Mouse (Mus musculus) embryo, embryonic 11 days (tissue): ENCODE measurements around the gene Hist1h2bf.
"Not testable (repeated sequence)": the region's sequence is repeated elsewhere in the genome, so short reads cannot be mapped to it uniquely, and the experiment has no call there.

Experiments
- DNase-seq: peaks from one replicate; pipeline ENCODE4 v3.0.0-alpha.2; 2015

Hist1h2bf gene

DNA sequence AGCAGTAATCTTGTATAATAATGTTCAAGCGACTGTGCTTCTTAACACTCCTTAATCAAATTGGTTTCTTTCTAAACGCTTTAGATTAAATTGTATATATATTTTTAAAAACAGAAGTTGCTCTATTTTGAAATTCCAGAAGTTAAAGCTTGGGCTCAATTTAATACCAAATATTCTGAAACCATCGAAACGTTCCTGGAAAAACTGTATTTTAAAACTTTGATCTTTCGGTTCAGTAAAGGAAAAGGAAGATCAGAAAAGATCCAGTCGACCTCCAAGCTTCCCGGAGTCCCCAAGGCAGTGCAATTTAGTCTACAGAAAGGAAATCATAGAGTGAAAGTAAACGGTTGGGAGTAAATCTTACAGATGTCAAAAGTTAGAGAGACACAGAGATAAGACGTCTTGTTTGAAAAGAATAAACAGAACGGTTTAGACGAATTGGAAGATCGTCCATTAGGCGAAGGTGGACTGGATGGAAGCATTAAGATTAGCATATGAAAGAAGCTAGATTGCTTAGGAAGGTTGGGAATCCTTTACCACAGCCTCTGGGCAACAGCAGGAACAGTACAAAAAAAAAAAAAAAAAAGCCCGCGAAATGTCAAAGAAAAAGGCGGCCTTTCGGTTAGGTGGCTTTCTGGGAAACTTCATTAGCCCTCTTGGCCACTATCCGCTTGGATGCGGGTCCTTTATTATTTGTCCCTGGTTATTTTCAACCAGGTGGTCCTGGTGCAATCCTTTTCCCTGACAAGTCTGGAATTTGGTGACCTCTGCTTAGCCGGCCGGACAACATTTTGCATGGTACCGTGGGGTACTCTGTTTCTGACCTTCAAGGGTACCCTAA is 12.3 kb upstream of the Hist1h2bf start:
- DNase-seq = peak; percentile 60

DNA sequence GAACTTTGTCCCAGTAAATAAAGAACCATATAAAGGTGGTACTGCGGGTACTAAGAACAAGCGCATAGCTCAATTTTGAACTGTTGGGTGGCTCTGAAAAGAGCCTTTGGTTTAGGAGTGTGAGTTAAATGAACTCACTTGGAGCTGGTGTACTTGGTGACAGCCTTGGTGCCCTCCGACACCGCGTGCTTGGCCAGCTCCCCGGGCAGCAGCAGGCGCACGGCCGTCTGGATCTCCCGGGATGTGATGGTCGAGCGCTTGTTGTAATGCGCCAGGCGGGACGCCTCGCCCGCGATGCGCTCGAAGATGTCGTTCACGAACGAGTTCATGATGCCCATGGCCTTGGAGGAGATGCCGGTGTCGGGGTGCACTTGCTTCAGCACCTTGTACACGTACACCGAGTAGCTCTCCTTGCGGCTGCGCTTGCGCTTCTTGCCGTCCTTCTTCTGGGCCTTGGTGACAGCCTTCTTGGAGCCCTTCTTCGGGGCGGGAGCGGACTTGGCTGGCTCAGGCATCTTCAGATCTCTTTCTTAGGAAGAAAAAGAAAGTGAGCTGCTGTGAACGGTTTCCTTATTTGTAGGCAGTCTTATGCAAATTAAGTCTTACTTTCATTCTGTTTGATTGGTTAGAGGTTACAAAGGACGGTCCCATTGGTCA is 11.6 kb upstream of the Hist1h2bf start:
- DNase-seq = peak; percentile 92

DNA sequence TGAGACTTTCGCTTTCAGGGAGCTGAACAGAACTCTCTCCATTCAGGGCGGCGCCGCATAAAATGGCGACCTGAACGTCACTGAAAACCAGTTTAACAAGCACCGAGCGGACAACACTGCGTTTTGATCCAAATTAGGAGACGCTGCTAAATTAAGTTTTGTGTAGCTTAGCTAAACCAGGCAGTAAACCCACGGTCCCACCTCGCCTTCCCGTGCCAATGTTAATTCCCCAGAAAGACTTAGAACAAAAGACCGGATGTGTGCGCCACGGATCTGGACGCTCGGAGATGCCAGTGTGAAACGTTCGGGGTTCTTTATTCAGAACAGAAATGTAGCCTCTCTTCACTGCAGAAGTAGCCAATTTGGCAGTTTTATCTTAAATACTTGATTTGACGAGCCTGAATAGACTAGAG is 11.0 kb upstream of the Hist1h2bf start:
- DNase-seq = peak; percentile 87

GRCm38 (mm10) chr13:23584331-23584730 is 10.3 kb upstream of the Hist1h2bf start:
- DNase-seq = peak; percentile 47

DNA sequence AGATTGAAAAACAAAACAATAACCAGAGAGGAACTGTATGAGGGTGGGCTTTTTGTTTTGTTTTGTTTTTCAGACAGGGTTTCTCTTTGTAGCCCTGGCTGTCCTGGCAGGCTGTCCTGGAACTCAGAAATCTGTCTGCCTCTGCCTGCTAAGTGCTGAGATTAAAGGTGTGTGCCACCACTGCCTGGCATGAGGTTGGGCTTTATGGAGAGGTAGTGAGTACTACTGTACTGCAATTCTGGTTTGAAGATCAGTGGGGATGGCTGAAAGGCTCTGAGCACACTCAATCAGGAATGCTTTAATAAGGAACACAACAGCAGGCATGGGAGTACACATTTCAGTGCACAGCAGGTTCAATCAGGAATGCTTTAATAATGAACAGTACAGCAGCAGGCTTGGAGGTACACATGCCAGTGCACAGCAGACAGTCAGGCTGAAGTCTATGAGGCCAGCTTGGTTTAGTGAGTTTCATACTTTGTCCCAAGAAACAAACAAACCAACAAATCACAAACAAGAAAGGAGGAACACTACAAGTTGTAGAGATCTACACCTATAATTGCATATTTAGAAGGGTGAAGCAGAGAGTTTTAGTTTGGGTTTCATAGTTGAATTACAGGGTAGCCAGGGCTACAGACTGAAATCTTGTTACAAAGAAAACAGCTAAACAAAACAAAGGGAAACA is 9.5 kb upstream of the Hist1h2bf start:
- no peak for DNase-seq

DNA sequence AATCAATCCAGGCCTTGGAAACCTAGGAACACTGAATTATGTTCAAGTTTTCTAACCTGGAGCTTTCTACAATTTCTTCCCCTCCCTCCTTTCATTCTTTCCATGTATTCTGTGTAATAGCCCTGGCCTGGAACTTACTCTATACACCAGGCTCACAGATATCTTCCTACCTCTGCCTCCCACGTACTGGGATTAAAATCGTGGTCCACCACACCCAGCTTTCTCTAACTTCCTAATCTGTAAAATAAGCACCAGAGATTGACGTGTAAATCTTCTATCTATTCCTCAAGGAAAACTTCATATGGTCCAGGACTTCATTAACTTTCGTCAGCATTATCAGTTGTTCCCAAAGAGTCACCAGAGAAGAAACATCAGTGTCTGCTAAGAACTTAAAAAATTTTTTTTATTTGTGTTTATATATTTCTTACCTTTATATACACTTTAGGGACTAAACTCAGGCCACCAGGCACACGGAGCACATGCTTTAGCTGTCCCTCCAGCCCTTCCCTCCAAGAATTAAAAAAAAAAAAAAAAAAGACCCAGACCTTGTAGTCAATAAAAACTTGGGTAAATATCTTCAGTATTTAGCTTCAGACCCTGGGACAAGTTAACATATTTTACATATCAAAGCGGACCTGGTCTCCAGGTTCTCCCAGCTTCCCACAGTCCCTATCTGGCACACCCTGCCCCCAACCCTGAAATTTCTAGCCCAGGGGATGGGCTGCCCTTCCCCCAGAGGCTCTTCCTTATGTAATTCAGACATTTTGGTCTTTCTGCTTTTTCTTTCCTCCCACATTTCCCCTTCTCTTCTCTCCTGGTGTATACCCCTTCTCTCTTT is 8.4 kb upstream of the Hist1h2bf start:
- DNase-seq = peak; percentile 46

- peak; percentile 96 for DNase-seq
These were observed 7.6 kb upstream of the Hist1h2bf start, which contains the start of gene Hist1h4d for GRCm38 (mm10) chr13:23581408-23582218. Hist1h4d (plus strand) TSS chr13:23581598.

DNA sequence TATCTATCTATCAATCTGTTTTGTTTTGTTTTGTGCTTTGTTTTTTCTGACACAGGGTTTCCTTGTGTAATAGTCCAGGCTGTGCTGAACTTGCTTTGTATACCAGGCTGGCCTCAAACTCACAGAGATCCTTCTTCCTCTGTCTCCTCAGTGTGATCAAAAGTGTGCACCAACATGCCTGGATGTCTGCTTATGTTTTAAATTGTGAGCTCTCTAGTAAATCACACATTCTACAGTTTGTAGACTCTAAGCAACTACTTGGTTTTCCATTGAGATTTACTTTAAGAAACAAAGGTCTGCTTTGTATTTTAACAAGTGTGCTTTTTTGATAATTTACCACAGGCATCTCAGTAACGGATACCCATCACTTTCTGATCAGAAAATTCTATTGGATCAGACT is 3.8 kb upstream of the Hist1h2bf start:
- DNase-seq = no peak

DNA sequence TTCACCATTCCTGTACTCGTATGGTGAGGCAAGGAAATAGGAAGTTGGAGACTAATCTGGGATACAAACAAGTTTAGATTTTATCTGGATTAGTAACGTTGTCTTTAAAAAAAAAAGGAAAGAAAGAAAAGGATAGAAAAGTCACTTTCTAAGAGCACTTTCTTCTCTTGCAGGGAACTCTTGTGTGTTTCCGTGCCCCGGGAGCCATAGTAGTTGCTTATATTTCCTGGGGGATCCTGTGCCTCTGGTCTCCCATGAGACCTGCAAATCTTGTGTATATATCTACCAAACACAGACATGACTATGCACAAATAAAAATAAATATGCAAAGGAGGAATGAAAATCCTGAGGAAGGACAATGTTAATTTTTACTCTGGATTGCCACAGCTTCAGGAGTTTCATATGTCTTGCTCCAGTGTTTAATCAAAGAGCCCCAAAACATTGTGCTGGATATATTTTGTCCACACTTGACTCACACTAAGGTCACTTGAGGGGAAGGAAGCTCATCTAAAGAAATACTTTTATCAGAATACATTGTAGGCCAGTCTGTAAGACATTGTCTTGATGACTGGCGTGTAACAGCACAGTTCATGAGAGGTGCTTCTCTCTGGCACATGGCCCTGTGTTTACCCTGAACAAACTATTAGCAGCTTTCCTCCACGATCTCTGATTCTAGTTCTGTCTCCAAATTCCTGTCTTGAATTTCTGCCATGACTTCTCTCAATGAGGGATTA is 3.1 kb upstream of the Hist1h2bf start:
- peak; percentile 42 for DNase-seq

DNA sequence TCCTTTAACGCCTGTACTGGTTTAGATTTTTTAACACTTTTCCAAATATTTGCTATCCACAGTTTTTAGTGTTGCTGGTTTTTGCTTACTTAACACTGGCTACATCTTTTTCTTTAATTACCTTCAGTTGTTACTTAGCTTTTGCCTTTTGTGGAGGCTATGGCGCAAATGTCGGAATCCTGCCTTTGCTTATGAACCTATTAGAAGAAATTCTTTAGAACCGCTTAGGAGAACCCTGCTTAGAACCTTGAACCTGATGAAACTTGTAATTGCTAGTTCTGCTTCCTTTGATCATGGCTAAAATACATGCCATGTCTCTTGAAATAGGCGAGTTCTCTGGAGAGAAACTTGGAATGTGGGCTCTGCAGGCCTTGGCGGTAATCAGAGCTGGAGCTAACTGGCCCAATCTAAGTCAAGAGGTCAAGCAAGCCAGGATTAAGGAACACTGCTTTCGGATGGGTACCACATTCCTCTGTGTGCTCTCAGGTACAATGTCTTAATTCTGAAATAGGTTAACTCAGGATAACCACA is 2.4 kb upstream of the Hist1h2bf start:
- DNase-seq = peak; percentile 58

DNA sequence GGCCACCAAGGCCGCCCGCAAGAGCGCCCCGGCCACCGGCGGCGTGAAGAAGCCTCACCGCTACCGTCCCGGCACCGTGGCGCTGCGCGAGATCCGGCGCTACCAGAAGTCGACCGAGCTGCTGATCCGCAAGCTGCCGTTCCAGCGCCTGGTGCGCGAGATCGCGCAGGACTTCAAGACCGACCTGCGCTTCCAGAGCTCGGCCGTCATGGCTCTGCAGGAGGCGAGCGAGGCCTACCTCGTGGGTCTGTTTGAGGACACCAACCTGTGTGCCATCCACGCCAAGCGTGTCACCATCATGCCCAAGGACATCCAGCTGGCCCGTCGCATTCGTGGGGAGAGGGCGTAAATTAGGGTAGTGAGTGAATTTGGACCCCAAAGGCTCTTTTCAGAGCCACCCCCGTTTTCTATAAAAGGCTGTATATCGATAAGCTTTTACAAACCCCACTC is 1.9 kb upstream of the Hist1h2bf start:
- peak; percentile 39 for DNase-seq

GRCm38 (mm10) chr13:23575271-23575851 is 1.4 kb upstream of the Hist1h2bf start, which contains the start of gene Hist1h3d:
Hist1h3d (plus strand) TSS chr13:23575763.
- DNase-seq = peak; percentile 89

GRCm38 (mm10) chr13:23574546-23575170 is 662 bp upstream of the Hist1h2bf start:
- not testable (repeated sequence) for DNase-seq

DNA sequence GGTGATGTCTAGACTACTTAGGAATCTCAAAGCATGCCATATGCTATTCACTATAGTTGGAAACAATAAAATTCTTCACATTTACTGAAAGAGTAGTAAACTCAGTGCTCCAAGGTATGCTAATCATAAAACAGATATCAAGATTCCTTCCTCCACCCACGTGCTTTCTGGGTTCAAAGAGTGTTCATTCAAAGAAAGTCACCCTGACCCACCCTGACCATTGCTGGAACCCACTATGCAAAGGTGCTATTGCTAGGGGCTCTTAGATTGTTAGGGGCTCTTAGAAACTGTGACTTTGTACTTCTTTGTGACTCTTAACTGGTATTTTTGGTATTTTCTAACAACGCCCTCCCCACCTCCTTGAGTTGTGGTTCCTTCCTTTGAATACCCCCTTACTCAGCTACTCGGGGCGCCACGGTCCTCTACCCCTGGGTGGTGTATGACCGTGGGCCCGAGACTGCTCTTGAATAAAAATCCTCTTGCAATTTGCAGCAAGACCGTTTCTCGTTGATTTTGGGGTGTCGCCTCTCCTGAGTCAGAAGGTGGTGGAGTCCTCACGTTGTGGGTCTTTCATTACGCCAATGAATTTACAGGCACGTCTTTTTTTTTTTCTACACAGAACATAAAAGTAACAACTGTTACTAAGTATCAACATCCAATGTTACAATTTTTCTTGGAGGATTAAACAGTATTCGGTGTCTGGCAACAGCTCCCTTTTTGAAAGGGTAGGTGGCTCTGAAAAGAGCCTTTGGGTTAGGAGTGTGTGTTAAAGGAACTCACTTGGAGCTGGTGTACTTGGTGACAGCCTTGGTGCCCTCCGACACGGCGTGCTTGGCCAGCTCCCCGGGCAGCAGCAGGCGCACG is 730 bp downstream of the Hist1h2bf start:
- DNase-seq = peak; percentile 47

GRCm38 (mm10) chr13:23572218-23573033 is 1.6 kb downstream of the Hist1h2bf start:
- DNase-seq = peak; percentile 47

DNA sequence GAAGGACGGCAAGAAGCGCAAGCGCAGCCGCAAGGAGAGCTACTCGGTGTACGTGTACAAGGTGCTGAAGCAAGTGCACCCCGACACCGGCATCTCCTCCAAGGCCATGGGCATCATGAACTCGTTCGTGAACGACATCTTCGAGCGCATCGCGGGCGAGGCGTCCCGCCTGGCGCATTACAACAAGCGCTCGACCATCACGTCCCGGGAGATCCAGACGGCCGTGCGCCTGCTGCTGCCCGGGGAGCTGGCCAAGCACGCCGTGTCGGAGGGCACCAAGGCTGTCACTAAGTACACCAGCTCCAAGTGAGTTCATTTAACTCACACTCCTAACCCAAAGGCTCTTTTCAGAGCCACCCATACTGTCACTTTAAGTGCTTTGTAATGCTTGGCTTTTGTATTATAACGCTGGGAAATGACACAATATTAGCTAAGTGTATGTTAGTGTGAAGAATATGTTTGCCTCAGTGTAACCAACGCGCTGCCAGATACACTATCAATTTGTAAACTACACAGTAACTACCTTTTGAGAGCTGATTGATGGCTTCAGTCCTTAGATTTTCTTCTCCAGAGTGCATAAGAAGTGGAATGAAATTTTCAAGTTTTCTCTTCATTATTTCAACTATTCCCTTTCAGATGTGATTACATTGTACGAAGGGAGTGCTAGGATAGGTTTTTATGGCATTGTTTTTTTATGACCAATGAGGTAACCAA is 2.3 kb downstream of the Hist1h2bf start:
- peak; percentile 56 for DNase-seq

GRCm38 (mm10) chr13:23571022-23571503 is 2.9 kb downstream of the Hist1h2bf start, which contains the start of the genes Hist1h2ae and Hist1h2bg:
Hist1h2ae (minus strand) TSS chr13:23571220.
Hist1h2bg (plus strand) TSS chr13:23571396.
- DNase-seq = peak; percentile 89
